Mouse (Mus musculus) cerebellum, adult 2 months (tissue): ENCODE measurements around the gene Bahcc1.

Experiments used
- CTCF ChIP-seq: fragments of 200-500 bp; IDR thresholded peaks from 2 replicates; pipeline ENCODE4 v1.5.1; 2011; ENCODE audit warnings: low read depth, mild to moderate bottlenecking, control low read depth, low read length, moderate library complexity, borderline replicate concordance; ENCODE audit not compliant: insufficient read depth
- POLR2A ChIP-seq: fragments of 200-500 bp; IDR thresholded peaks from 2 replicates; pipeline ENCODE4 v1.6.1; 2011; ENCODE audit warnings: low read length, control low read depth, borderline replicate concordance; ENCODE audit not compliant: insufficient read depth

- no peak for TF ChIP-seq CTCF
- no peak for TF ChIP-seq POLR2A
Measured at GRCm38 (mm10) chr11:120257911-120258310, 25.2 kb downstream of the Bahcc1 start.
